Mouse (Mus musculus): ENCODE measurements around the gene Plekha6.

Gene Plekha6

DNA sequence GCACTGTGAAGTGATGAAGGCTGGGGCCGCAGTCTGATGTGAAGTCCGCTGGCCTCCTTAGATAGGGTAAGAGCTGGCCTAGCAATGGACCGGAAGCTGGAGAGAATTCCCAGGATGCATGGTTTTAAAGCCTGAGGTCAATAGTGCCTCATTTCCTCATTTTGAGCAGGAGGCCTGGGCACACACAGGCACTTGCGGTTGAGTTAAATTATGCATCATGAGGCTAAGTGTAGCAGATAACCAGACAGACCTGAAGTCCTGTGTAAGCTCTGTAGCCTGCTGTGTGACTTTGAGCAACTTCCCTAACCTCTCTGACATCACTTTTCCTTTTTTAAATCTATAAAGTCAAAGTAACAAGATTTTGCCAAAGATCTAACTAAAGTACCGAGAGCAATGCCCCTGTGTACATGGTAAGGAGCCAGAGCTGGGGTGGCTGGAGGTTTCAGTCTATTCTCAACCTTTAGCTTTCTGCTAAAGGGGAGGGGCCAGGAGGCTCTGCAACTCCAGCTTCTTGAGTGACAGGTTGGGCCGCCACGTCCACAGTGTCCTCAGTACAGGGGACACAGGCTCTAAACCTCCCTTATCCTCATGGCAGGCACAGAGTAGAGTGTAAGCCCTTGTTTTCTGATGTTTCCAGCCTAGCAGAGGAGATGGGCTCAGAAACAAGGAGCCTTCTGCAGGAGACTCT is 50.8 kb downstream of the Plekha6 start:
- DNase-seq (ENCODE audit: low spot score): no peak

DNA sequence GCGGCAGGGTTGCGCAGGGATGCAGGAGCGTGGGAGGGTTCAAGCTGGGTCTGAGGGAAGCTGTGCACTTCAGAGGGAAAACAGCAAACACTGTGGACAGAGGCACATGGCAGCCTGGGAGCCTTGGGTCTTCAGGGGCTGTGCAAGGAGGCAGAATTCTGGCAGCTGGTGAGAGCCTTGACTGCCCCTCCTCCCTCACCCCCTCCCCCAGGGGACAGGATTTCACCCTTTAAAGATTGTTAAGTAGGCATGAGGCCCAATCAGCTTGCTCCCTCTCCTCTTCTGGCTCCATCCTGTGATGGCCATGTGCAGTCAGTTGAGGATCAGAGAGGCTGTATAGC is 51.3 kb downstream of the Plekha6 start:
- DNase-seq (ENCODE audit: low spot score): no peak

DNA sequence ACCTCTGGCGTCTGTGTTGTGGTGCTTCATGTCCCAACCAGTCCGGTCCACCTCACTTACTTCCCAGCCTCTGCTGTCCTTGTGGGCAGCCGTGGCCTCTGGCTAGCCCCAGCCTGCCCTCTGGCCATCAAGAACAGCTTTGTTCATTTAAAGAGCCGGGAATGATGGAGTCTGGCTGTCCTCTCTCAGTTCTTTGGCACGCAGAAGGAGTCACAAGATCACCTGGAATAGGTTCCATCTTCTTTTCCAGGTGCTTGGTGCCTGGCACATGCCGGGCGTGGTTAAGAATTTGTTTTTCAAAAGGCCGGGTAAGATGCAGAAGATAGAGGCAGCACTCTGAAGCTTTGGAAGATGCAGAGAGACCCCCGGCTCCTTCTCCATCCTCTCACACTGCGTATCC is 51.7 kb downstream of the Plekha6 start:
- DNase-seq (ENCODE audit: low spot score): no peak

DNA sequence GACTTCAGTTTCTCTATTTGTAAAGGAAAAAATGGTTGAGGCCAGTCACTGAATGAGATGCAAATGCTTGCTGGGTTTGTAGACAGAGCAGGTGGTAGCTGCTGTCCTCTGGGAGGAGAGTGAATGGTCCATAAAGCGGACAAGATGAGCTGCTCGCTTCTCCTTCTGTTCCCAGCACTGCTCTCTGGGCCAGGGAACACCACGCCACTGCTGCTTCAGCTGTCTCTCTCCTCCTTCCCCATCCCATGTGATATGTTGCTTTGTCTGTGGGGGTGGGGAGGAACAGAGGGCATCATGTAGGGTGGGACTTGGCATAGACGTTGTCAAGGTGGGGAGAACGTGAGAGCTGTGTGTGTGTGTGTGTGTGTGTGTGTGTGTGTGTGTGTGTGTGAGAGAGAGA is 53.0 kb downstream of the Plekha6 start:
- DNase-seq (ENCODE audit: low spot score): no peak

DNA sequence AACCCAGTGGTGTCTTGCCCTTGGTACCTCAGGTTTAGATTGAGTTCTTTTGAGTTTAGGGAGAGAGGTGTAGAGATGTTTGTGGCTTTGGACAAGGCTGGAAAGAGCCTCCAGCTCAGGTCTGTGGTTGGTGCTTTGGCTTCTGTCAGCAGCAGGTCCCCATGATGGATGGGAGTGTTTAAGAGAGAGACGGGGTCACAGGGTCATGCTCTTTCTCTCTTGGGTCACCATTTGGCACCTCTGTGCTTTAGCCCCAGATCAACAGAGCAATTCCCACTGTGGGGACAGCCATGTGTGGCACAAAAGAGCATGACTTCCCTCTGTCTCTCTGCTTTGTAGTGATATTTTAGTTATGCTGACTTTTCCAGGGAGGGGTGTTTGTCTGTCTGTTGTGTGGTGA is 55.1 kb downstream of the Plekha6 start:
- DNase-seq (ENCODE audit: low spot score): no peak

DNA sequence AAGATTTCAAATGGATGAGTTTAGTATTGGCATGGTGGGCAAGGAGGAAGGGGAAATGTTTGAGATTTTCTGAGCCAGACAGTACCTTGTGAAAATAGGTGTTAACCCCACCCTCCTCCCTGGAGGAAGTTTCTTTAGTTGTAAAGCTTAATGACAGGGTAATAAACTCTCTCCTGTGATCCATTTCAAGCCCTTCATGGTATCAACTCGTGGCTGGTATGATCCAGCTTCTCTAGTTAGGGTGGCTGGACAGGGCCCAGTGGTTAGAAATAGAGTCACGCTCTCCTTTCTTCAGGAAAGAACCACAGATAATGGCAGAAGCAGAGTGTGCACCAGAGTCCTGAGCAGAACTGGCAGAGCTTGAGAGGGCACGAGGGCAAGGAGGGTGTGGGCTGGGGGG is 57.4 kb downstream of the Plekha6 start:
- no peak for DNase-seq (ENCODE audit: low spot score)

DNA sequence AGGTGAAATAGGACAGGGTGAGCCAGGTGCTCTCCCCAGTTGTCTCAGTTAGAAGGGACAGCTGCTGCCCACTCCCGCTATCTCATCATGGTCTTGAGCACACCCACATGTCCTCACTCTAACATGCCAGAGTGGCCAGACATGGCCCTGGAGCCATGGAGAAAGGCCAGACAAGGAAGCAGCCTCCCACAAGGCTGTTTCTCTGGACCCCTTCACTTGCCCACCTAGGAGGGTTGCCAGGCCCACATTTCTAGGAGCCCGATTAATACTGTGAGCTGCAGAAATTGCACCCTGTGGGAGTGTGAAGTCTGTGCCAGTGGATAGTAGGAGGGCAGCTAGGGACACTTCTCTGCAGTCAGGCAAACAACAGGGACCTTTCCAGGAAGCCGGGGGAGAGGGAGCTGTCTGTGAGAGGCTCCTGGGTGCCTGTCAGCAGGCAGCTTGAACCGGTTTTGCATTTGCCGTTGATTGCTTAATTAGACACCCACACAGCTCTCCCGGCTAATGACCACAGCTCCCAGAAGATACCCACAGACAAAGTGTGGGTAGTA is 58.5 kb downstream of the Plekha6 start:
- DNase-seq (ENCODE audit: low spot score): peak; percentile 69

DNA sequence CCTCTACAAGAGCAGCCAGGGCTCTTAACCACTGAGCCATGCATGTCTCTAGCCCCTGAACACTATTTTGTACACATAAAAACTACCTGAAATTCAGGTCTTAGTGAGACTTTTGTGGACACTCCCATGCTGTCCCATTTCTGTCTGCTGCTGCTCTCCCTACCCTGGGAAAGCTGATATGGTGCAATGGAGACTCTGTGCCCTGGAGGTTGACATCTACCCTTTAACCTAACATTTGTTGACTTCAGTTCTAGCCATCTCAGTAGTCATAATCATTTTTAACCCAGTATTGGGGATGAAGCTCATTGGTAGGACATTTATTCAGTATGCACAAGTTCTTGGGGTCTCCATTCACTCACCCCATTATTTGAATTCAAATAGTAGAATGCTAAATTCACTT is 60.7 kb downstream of the Plekha6 start:
- no peak for DNase-seq (ENCODE audit: low spot score)

DNA sequence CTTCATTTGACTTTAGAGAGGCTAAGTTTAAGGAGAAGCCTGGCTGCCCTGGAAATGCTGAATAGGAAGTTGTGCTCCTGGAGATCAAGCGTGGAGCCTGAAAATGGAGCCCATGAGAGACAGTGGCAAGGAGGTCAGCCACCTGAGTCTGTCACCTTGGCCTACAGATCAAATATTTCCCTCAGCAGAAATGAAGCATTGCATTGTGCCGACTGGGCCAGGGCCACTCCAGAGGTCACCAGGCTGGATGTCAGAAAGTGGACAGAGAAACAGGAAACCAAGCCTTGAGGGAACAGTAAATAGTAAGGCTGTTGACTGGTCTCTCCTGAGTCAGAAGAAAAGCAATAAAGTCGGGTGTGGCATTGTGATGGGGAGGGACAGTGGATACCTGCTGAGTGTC is 61.1 kb downstream of the Plekha6 start:
- DNase-seq (ENCODE audit: low spot score): no peak

DNA sequence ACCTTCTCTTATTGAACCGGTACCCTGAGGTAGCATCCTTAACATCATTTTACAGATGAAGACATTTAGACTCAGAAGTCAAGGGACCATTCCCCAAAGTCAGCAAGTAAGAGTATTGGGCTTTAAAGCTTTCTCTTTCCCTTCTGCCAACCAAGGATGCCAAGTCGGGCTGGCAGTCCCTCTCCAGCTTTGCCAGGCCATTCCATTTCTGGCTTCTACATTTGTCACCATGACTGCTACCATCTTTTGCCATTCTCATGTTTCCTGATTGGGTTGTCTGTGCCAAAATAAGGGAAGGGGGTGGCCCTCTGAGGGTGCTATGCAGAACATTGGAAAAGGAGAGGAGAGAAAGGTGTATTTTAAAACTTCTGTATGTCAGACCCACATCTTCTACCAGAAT is 61.6 kb downstream of the Plekha6 start:
- DNase-seq (ENCODE audit: low spot score): no peak

DNA sequence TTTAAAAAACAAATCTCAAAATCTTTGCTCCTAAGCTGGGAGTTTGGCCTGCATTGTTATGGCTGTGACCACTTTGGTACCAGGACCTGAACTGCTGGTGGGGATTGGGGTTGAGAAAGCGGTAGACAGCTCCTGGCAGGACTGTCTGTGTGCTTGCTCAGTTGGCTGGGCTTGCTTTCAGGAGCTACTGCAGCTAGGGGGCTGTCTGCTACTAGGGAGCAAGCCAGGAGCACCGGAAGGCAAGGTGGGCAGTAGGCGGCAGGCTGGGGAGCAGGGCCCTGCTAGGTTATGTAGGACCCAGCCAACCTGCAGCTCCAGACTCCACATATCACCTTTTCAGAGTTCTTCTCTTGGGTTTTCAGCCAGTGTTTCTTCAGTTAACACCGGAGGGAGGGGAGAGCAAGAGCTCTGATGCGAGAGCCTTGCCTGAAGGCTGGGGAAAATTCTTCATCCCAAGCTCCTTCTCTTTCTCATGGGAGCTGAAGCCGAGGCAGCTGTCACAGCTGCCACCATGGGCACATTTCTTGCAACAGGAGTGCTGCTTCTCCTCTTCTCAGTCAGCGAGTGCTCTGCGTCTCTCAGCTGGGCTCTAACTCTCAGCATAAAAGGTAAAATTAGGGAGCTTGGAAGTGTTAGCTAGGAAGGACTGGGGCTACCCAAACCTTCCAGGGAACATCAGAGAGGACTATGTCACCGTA is 62.1 kb downstream of the Plekha6 start:
- DNase-seq (ENCODE audit: low spot score): no peak

DNA sequence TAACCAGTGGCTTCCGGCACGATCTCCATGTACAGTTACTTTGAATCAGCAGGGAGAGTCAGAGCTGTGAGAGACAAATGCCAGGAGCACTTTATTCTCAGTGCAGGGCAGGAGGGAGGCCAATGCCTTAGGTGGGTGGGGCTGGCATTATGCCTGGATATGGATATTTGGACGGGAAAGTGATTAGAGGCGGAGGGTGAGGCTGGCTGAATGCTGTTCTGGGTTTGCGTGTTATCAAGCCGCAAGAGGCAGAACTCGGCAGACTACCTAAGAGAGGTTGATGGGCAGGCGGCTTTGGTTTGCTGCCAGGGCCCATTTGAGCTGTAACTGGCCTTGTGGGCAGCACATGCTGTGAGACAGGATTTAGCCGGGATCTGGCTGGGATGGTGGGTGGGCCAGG is 62.9 kb downstream of the Plekha6 start:
- peak; percentile 79 for DNase-seq (ENCODE audit: low spot score)

DNA sequence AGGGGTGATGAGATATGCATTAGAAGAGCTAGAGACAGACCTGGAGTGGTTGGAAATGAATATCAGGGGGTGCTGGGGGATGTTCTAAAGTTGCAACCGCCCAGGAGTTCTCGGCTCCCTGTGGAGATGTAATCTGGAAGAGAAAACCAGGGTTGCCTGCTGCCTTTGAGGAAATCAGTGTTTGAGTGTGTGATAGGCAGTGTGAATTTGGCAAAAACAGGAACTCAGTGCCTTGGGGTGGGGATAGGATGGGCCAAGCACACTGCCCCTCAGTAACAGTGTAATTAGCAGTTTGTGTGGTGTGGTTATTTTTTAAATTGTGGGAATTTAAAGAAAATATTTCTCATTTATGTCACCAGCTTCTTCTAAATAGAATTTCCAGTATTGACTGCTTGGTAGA is 63.4 kb downstream of the Plekha6 start:
- DNase-seq (ENCODE audit: low spot score): no peak

DNA sequence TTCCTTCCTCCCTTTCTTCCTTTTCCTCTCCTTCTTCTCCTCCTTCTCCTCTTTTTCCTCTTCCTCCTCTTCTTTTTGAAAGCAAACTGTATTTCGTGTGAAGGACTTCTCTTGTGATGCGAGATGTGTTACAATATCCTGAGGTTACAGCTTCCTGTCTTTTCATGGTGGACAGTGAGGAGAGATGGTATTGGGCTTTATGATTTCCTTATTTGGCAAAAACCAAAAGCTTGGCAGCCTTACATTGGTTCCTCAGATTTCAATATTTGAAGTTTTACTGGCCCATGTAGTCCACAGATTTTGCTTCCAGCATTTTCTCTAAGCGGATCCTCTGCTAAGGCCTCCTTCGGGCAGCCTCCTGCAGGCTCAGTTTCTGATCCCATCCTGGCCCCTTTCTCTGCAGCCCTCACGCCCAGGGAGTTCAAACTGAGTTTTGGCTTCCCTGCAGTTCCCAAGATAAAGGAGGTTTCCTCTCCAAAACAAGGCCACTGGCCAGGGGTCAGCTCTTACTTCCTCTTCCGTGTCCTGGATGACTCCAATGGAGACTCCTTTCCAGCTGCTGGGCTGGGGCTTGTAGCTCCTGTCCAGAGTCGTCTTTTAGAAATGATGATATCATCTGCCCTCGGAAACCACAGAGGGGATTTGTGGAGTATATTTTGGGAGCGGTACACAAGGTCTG is 64.9 kb downstream of the Plekha6 start:
- no peak for DNase-seq (ENCODE audit: low spot score)

DNA sequence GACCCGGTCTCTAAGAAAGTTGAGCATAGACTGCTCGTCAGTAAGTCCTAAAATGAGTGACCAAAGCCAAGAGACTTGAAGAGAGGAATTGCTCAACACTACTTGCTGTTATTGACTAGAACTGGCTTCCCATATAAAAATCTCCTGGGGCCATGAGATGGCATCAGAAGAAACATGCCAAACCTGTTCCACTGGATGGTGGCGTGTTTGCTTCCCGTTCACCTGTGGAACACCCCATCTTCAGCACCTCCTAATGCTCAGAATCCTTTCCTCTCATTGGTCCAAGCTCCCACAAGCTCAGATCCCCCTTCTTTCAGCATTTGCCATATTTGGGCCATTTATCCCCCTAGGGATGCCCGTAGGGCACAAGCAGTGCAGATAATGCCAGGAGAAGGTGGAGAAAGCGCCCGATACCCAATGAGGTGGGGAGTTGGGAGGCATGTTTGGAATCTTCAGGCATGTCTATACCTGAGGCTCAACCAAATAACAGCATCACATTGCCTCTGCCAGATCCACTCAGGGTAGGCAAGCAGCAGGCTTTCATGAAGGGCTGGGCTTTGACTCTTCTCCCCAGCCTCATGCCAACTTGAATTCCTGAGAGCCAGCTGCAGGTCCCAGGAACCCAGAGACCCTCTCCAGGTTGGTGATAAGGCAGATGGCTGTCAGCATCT is 67.6 kb downstream of the Plekha6 start:
- no peak for DNase-seq (ENCODE audit: low spot score)

DNA sequence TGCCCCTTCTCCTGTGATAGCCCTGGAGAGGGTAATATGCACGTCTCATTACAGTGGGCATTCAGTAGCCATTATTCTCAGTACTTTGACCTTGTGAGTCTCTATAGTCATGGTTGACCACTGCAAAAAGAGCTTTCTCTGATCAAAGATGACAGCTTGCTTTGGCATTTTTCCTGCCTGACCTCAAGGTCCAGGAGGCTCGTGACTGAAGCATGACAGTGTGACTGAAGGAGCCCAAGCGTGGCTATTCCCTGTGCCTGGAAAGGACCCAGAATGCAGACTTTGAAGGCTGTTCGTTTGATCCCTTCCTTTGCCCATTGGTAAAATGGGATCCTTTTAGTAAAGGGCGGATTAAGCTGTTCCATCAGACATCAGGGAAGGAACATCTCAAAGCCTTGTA is 71.9 kb downstream of the Plekha6 start:
- DNase-seq (ENCODE audit: low spot score): no peak

DNA sequence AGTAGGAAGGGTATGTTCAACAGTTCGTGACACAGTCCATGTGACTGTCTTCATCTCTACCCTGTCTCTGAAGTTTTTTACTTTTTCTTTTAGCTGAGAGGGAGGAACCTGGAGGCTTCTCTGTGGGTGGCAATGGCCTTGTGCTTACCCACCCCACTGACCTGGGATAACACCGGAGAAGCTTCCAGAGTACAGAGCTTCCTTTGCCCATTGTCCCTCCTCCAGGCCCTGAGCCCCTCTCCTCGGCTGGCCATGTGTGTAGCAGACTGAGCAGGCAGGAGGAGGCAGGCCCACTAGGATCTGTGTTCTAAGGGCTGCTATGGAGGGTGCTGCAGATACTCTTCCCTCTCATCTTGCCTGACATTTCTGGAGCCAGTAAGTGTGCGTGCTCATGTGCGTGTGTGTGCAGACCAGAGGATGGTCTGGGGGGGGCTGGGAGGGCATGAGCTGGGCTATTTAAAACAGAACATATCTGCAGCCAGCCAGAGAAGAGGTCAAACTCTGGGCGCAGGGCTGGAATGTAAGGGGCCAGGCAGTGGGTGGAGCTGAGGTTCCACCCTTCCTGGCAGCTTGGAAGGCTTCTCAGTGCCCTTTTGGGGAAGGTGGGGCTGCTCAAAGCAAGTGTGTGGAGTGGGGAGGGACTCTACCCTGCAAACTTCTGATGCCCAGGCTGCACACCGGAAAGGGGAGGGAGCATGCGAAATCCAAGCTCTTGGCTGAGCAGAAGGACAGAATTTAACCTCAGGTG is 72.9 kb downstream of the Plekha6 start:
- no peak for DNase-seq (ENCODE audit: low spot score)

DNA sequence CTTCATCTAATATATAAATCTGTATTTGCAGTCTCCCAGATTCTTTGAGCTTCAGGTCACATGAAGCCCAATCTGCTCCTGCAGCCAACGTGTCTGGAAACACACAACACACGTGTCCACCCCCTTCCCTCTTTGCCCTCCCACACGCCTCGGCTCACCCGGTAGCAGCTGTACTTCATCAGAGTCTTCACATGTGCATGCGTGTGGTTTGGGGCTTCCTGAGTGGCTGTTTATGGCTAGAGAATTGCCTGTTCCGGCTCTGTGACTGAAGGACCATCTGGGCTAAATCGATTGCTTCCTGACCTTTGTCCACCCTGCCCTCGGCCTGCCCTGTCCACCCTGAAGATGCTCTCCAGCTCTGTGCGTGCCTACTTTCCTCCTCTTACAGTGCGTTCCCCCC is 73.7 kb downstream of the Plekha6 start:
- no peak for DNase-seq (ENCODE audit: low spot score)

DNA sequence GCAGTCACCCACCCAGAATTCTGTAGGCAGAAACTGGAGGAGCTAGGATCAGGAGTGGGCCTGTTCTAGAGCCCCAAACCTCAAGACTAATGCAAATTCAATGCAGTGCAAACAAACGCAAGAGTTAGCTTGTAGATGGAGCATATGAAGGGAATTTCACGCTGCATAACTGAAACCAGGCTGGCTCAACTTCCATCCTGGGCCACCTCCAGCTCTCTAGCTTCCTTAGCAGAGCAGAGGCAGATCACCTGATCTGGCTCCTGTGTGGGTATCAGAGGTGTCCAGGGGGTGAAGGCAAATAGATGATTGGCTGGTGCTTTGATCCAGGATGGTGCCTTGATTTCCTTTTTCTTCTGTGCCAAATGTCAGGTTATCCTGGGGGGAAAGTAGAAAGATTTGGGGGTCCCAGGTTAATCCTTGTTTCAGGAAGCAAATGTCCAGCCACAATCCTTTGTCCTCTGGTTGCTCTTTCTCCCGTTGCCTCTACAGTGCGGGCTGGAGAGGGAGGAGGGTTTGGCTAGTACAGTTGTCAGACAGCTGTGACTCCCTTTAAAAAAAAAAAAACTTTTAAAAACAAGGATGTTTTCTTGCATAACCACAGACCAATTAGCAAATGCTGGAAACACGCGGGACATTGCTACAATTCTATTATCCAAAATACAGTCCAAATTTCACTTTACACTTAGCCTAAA is 75.3 kb downstream of the Plekha6 start:
- no peak for DNase-seq (ENCODE audit: low spot score)

DNA sequence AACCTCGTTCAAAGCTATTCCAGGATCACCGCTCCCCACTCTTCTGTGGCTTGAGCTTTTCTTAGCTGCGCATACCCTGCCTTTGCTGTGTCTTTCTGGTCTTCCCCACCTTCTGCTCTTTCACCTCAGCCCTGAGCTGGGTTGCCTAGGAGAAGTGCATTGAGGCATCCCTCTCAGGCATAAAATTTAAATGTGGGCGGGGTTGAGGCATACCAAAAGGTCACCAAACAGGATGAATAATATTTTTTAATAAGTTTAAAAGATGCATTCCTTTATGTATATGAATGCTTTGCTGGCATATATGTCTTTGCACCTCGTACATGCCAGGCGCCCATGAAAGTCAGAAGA is 75.8 kb downstream of the Plekha6 start:
- DNase-seq (ENCODE audit: low spot score): no peak

DNA sequence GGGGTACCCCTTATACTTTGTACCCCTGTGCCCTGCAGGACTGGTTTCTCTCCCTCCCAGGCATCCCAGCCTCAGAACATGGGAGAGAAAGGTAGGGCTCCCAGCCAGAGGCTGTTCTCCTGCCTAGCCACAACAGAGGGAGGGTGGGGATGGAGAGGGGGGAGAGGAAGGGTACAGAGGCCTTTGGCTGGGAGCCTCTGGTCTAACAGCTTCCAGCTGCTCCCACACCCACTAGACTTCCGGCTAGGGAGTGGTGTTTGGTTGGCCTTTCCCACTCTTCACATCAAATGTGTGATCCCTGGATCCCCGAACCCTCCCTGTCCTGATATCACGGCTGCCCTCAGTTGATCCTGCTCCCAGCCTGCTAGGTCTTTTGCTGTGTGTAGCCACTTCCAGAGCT is 76.9 kb downstream of the Plekha6 start:
- DNase-seq (ENCODE audit: low spot score): no peak

DNA sequence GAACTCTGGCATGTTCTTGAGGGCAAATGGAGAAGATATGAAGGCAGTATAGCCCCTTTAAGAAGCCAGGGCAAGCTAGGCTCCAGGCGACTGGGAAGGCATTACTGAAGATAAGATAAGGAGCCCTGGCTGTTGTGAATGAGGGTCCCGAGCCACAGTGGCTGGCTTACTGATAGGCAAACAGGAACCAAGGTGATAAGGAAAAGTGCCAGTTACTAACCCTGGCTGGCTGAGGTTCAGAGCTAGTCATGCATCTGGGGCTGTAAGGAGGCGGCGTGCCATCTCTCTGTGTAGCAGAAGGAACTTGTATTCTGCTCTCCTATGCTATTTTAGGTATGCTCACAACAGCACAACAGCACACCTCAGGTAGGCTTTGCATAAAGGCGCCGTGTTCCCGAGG is 80.7 kb downstream of the Plekha6 start:
- DNase-seq (ENCODE audit: low spot score): no peak

Measured in testis, postnatal 14 days (tissue).